Mouse (Mus musculus) neural tube, embryonic 13.5 days (tissue): ENCODE measurements around the gene Chaf1a. TPM values are rescaled to one million over a fixed set of nuclear protein-coding genes. Genes with fewer than 3 reads are reported as not detected.

Source experiments
- ATAC-seq: fragments of 200-750 bp; cut with Nextera tagmentation; 2 replicates; pipeline ENCODE4 v1.8.0; 2017; ENCODE audit warnings: low read depth, mild to moderate bottlenecking, moderate TSS enrichment, moderate library complexity
- H3K27ac ChIP-seq: fragments of 300-500 bp; sonication (generic); replicated peaks from 2 replicates; pipeline ENCODE4 v1.5.1; 2015; ENCODE audit warnings: moderate library complexity, mild to moderate bottlenecking, inconsistent platforms
- H3K27me3 ChIP-seq: fragments of 300-500 bp; sonication (generic); 2 replicates; pipeline ENCODE4 v1.6.1; 2015; ENCODE audit warnings: mild to moderate bottlenecking, inconsistent platforms
- H3K36me3 ChIP-seq: fragments of 300-500 bp; sonication (generic); 2 replicates; pipeline ENCODE4 v1.6.1; 2015; ENCODE audit warnings: mild to moderate bottlenecking, inconsistent platforms
- H3K4me1 ChIP-seq: fragments of 300-500 bp; sonication (generic); replicated peaks from 2 replicates; pipeline ENCODE4 v1.6.1; 2015; ENCODE audit warnings: inconsistent platforms
- H3K4me2 ChIP-seq: fragments of 300-500 bp; sonication (generic); 2 replicates; pipeline ENCODE4 v1.6.1; 2015; ENCODE audit warnings: inconsistent platforms, mild to moderate bottlenecking, moderate library complexity
- H3K4me3 ChIP-seq: fragments of 300-500 bp; sonication (generic); 2 replicates; pipeline ENCODE4 v1.5.1; 2015; ENCODE audit warnings: mild to moderate bottlenecking, inconsistent platforms
- H3K9ac ChIP-seq: fragments of 300-500 bp; sonication (generic); 2 replicates; pipeline ENCODE4 v1.6.1; 2015; ENCODE audit warnings: moderate library complexity, mild to moderate bottlenecking, inconsistent platforms
- H3K9me3 ChIP-seq: fragments of 300-500 bp; sonication (generic); 2 replicates; pipeline ENCODE4 v1.6.1; 2016; ENCODE audit warnings: inconsistent platforms
- WGBS: fragments of 180-500 bp; shearing (Covaris S2); methylation state at CpG from one replicate; pipeline ENCODE4 v1.1.7; 2015; 5-methylcytosine and 5-hydroxymethylcytosine counted together
- polyA plus RNA-seq: library from polyadenylated mRNA; unstranded; fragments of >200 nt; fragmentation: Nextera tagmentation; extraction: Ambion mirVana; gene quantifications from 2 replicates; pipeline ENCODE4 v1.2.1, GENCODE M21; 2015

Chaf1a gene
- 6.3 and 8.0 TPM in 2 replicates for polyA plus RNA-seq

DNA sequence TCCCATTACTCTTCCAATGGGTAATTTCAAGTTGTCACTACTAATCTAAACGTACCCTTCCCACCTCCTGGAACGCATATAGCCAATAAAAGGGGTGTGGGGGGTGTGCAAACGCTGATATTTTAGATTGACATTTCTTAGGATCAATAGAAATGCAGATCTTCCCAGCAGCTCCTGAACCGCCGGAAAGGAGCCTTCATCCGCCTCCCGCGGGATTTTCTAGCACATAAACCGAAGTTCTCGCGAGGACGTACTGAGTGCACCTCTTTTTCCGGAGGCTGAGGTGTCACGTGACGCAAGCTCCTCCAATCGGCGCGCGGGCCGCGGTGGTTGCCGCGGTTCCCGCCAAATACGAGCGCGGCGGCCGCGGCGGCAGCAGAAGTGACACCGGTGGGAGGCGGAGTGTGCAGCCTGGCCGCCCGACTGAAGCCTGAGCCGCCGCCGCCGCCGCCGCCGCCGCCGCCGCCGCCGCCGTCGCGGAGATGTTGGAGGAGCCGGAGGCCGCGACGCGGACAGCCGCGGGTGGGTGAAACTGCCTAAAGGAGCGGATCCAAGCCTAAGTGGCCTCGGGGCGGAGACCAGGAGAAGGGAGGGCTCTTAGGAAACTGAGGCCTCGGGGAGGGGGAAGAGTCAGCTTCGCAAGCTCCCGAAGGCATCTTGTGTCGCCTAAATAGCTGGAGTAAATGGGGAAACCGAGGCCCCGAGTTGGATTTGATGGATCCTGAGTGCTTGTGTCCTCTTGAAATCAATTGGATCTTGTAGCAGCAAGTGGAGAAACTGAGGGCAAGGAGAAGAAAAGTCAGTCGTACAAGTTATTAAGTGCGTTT, at the start of gene Chaf1a:
Gene Chaf1a (plus strand): TSS at position 410 of the 827 bp plus-strand sequence.
- peak; percentile 78 for ATAC-seq
- peak within 1 kb of the TSS; percentile 86 for H3K4me2 ChIP-seq
- peaks cover 24% of the 10 kb centered on the region for H3K4me1 ChIP-seq
- WGBS = under 1% methylated on average over 68 of the region's 68 CpGs
- peak within 1 kb of the TSS; percentile 74 for H3K4me3 ChIP-seq
- 0 out of 2 replicates have a peak, but pooled peaks cover 8% of the 10 kb centered on the region for H3K36me3 ChIP-seq
- no peaks in the 10 kb centered on the region for H3K9me3 ChIP-seq
- H3K9ac ChIP-seq = peak within 1 kb of the TSS; percentile 82
- H3K27ac ChIP-seq = peak within 1 kb of the TSS; percentile 81
- H3K27me3 ChIP-seq = no peaks in the 10 kb centered on the region

GRCm38 (mm10) chr17:55996007-55996406, 44.2 kb upstream of the Chaf1a start:
- no peak for ATAC-seq
- Histone ChIP-seq H3K9ac (no peak overlapping the region), H3K27me3 (peaks cover 20% of the 10 kb centered on the region), H3K36me3 (peaks cover 69% of the 10 kb centered on the region), H3K9me3 (no peaks in the 10 kb centered on the region), H3K4me2 (no peak overlapping the region), H3K27ac (no peak overlapping the region), H3K4me1 (peaks cover 8% of the 10 kb centered on the region; the same call in 1 of the 2 replicates), H3K4me3 (no peak overlapping the region)
- WGBS = 87% methylated on average over 15 of the region's 15 CpGs

GRCm38 (mm10) chr17:55999794-56000499, 40.3 kb upstream of the Chaf1a start:
- peak overlapping the region; percentile 20 for H3K4me2 ChIP-seq
- peaks cover 24% of the 10 kb centered on the region for H3K27me3 ChIP-seq
- no peak overlapping the region for H3K27ac ChIP-seq
- 6% methylated on average over 30 of the region's 30 CpGs for WGBS
- peaks cover 30% of the 10 kb centered on the region for H3K36me3 ChIP-seq
- ATAC-seq = no peak
- H3K9ac ChIP-seq = no peak overlapping the region
- no peak overlapping the region for H3K4me3 ChIP-seq
- H3K9me3 ChIP-seq = no peaks in the 10 kb centered on the region
- no peaks in the 10 kb centered on the region for H3K4me1 ChIP-seq

- Histone ChIP-seq H3K27me3 (peaks cover 24% of the 10 kb centered on the region), H3K9me3 (no peaks in the 10 kb centered on the region), H3K36me3 (0 out of 2 replicates have a peak, but pooled peaks cover under 1% of the 10 kb centered on the region), H3K4me3 (no peak overlapping the region), H3K27ac (no peak overlapping the region), H3K4me2 (no peak overlapping the region), H3K9ac (no peak overlapping the region), H3K4me1 (peaks cover 6% of the 10 kb centered on the region)
- WGBS = 90% methylated on average over 3 of the region's 3 CpGs
- no peak for ATAC-seq
Measured at GRCm38 (mm10) chr17:56003000-56003399, 37.2 kb upstream of the Chaf1a start.

- Histone ChIP-seq H3K9me3 (no peaks in the 10 kb centered on the region), H3K4me3 (no peak within 1 kb of the TSS), H3K27me3 (peaks cover 8% of the 10 kb centered on the region), H3K4me1 (peaks cover 21% of the 10 kb centered on the region), H3K36me3 (no peaks in the 10 kb centered on the region), H3K4me2 (no peak within 1 kb of the TSS), H3K9ac (no peak within 1 kb of the TSS), H3K27ac (no peak within 1 kb of the TSS)
- no peak for ATAC-seq
- 46% methylated on average over 11 of the region's 13 CpGs for WGBS
Measured at GRCm38 (mm10) chr17:56005415-56006061, 34.7 kb upstream of the Chaf1a start, which contains the start of the genes Stap2 and Mpnd. TSS of gene Stap2 (minus strand) at chr17:56005584. TSS of gene Mpnd (plus strand) at chr17:56005711.

GRCm38 (mm10) chr17:56006956-56007355, 33.3 kb upstream of the Chaf1a start:
- no peak for ATAC-seq
- Histone ChIP-seq H3K4me1 (peaks cover 35% of the 10 kb centered on the region), H3K4me2 (no peak overlapping the region), H3K36me3 (peaks cover 9% of the 10 kb centered on the region), H3K9ac (no peak overlapping the region), H3K27ac (peak overlapping the region; percentile 95; the same call in 1 of the 2 replicates), H3K9me3 (no peaks in the 10 kb centered on the region), H3K27me3 (peaks cover 4% of the 10 kb centered on the region), H3K4me3 (no peak overlapping the region)
- 57% methylated on average over 10 of the region's 10 CpGs for WGBS

GRCm38 (mm10) chr17:56007444-56008355, 32.5 kb upstream of the Chaf1a start:
- H3K27ac ChIP-seq = peak overlapping the region; percentile 95
- peaks cover 41% of the 10 kb centered on the region for H3K4me1 ChIP-seq
- no peaks in the 10 kb centered on the region for H3K9me3 ChIP-seq
- peak overlapping the region; percentile 91 for H3K4me2 ChIP-seq
- peaks cover 4% of the 10 kb centered on the region for H3K27me3 ChIP-seq
- peak; percentile 27 for ATAC-seq
- 29% methylated on average over 14 of the region's 14 CpGs for WGBS
- peak overlapping the region; percentile 67 for H3K4me3 ChIP-seq
- peak overlapping the region; percentile 54 for H3K9ac ChIP-seq
- peaks cover 16% of the 10 kb centered on the region for H3K36me3 ChIP-seq

DNA sequence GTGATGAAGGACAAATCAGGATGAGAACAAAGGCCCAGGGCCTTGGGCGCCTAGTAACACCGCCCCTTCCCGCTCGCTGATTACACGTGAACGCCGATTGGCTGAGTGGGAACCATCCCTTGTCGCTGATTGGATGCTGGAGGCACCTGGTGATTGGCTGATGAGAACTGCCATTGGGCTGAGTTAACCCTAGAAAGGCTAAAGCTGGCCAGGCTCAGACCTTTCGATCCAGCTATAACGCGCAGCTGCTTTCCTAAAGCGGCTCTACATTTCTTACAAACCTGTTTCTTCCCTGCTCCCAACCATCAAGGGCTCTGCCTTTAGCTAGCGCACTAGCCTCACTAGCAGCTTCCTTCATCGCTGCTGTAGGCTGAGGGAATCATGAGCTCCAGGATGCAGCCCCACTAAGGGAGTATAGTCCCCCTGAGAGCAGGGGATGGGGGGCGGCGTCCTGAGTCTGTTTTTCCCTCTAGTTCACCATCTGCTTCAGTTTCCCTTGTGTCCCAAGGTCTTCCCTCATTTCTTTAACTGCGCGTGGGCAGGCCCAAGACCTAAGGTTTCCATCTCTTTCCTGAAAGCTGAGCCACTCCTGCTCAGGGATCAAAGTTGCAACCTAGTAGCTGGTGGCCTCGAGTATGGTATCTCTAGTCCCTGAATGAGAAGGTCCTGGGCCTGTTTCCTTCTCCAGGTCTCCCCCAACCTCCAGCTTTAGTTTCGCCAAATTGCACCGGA, 31.7 kb upstream of the Chaf1a start:
- H3K36me3 ChIP-seq = peaks cover 23% of the 10 kb centered on the region
- H3K27me3 ChIP-seq = peaks cover 4% of the 10 kb centered on the region; the same call in 1 of the 2 replicates
- H3K4me3 ChIP-seq = peak overlapping the region; percentile 67
- peak overlapping the region; percentile 95 for H3K27ac ChIP-seq
- H3K9ac ChIP-seq = peak overlapping the region; percentile 80
- under 1% methylated on average over 21 of the region's 21 CpGs for WGBS
- ATAC-seq = peak; percentile 94
- H3K9me3 ChIP-seq = no peaks in the 10 kb centered on the region
- peaks cover 41% of the 10 kb centered on the region for H3K4me1 ChIP-seq
- peak overlapping the region; percentile 91 for H3K4me2 ChIP-seq

- 1% methylated on average over 61 of the region's 62 CpGs for WGBS
- Histone ChIP-seq H3K36me3 (peaks cover 31% of the 10 kb centered on the region), H3K27ac (peak overlapping the region; percentile 95), H3K4me1 (peaks cover 41% of the 10 kb centered on the region), H3K9ac (peak overlapping the region; percentile 80), H3K4me3 (peak overlapping the region; percentile 67), H3K9me3 (no peaks in the 10 kb centered on the region), H3K4me2 (peak overlapping the region; percentile 91), H3K27me3 (no peaks in the 10 kb centered on the region)
- peak; percentile 93 for ATAC-seq
Measured at GRCm38 (mm10) chr17:56009088-56009961, 30.9 kb upstream of the Chaf1a start.

- 41% methylated on average over 2 of the region's 2 CpGs for WGBS
- peak overlapping the region; percentile 67 for H3K4me3 ChIP-seq
- H3K9me3 ChIP-seq = no peaks in the 10 kb centered on the region
- no peaks in the 10 kb centered on the region for H3K27me3 ChIP-seq
- H3K4me2 ChIP-seq = peak overlapping the region; percentile 91
- H3K27ac ChIP-seq = peak overlapping the region; percentile 95
- H3K4me1 ChIP-seq = peaks cover 41% of the 10 kb centered on the region
- H3K36me3 ChIP-seq = peaks cover 35% of the 10 kb centered on the region
- no peak for ATAC-seq
- peak overlapping the region; percentile 80 for H3K9ac ChIP-seq
Measured at GRCm38 (mm10) chr17:56009962-56010240, 30.3 kb upstream of the Chaf1a start.
